Mouse (Mus musculus): ENCODE measurements around the gene Agap1. TPM values are rescaled to one million over a fixed set of nuclear protein-coding genes. Genes with fewer than 3 reads are reported as not detected.

Gene Agap1
- polyA plus RNA-seq, 1 experiment from 2014 or later = 8.8 TPM

GRCm38 (mm10) chr1:89509196-89509595, 54.6 kb downstream of the Agap1 start:
- Histone ChIP-seq H3K27ac (no peak overlapping the region), H3K4me3 (ENCODE audit: inconsistent target) (no peak overlapping the region), H3K79me2 (ENCODE audit: inconsistent target) (no peaks in the 10 kb centered on the region), H3K36me3 (ENCODE audit: inconsistent target) (no peaks in the 10 kb centered on the region)
- WGBS (ENCODE audit: missing documents) = 71% methylated on average over 2 of the region's 2 CpGs

- H3K27ac ChIP-seq = no peak overlapping the region
- WGBS (ENCODE audit: missing documents) = 95% methylated on average over 8 of the region's 8 CpGs
- no peaks in the 10 kb centered on the region for H3K79me2 ChIP-seq (ENCODE audit: inconsistent target)
- H3K36me3 ChIP-seq (ENCODE audit: inconsistent target) = no peaks in the 10 kb centered on the region
- H3K4me3 ChIP-seq (ENCODE audit: inconsistent target) = no peak overlapping the region
Measured at GRCm38 (mm10) chr1:89509763-89510340, 55.2 kb downstream of the Agap1 start.

GRCm38 (mm10) chr1:89510731-89511130, 56.1 kb downstream of the Agap1 start:
- Histone ChIP-seq H3K27ac (no peak overlapping the region), H3K36me3 (ENCODE audit: inconsistent target) (no peaks in the 10 kb centered on the region), H3K4me3 (ENCODE audit: inconsistent target) (no peak overlapping the region), H3K79me2 (ENCODE audit: inconsistent target) (no peaks in the 10 kb centered on the region)
- 88% methylated on average over 8 of the region's 8 CpGs for whole genome bisulfite sequencing (ENCODE audit: missing documents)

- Histone ChIP-seq H3K36me3 (ENCODE audit: inconsistent target) (no peaks in the 10 kb centered on the region), H3K79me2 (ENCODE audit: inconsistent target) (no peaks in the 10 kb centered on the region), H3K4me3 (ENCODE audit: inconsistent target) (no peak overlapping the region), H3K27ac (no peak overlapping the region)
- 94% methylated on average over 8 of the region's 8 CpGs for WGBS (ENCODE audit: missing documents)
Measured at GRCm38 (mm10) chr1:89513616-89514283, 59.1 kb downstream of the Agap1 start.

GRCm38 (mm10) chr1:89515808-89516560, 61.4 kb downstream of the Agap1 start:
- WGBS (ENCODE audit: missing documents) = 93% methylated on average over 11 of the region's 11 CpGs
- no peak overlapping the region for H3K27ac ChIP-seq
- H3K4me3 ChIP-seq (ENCODE audit: inconsistent target) = no peak overlapping the region
- no peaks in the 10 kb centered on the region for H3K79me2 ChIP-seq (ENCODE audit: inconsistent target)
- no peaks in the 10 kb centered on the region for H3K36me3 ChIP-seq (ENCODE audit: inconsistent target)

- no peaks in the 10 kb centered on the region for H3K36me3 ChIP-seq (ENCODE audit: inconsistent target)
- WGBS (ENCODE audit: missing documents) = 84% methylated on average over 5 of the region's 5 CpGs
Measured at GRCm38 (mm10) chr1:89517817-89518216, 63.2 kb downstream of the Agap1 start.

GRCm38 (mm10) chr1:89519914-89520643, 65.5 kb downstream of the Agap1 start:
- Histone ChIP-seq H3K36me3 (ENCODE audit: inconsistent target) (no peaks in the 10 kb centered on the region), H3K27ac (no peak overlapping the region), H3K79me2 (ENCODE audit: inconsistent target) (no peaks in the 10 kb centered on the region), H3K4me3 (ENCODE audit: inconsistent target) (no peak overlapping the region)
- WGBS (ENCODE audit: missing documents) = 93% methylated on average over 17 of the region's 17 CpGs

More at GRCm38 (mm10) chr1:89517817-89518216, 63.2 kb downstream of the Agap1 start:
- no peak overlapping the region for H3K4me3 ChIP-seq (ENCODE audit: inconsistent target)
- no peak overlapping the region for H3K27ac ChIP-seq
- H3K79me2 ChIP-seq (ENCODE audit: inconsistent target) = no peaks in the 10 kb centered on the region

- Histone ChIP-seq H3K27ac (no peak overlapping the region), H3K79me2 (ENCODE audit: inconsistent target) (no peaks in the 10 kb centered on the region), H3K4me3 (ENCODE audit: inconsistent target) (no peak overlapping the region), H3K36me3 (ENCODE audit: inconsistent target) (no peaks in the 10 kb centered on the region)
- WGBS (ENCODE audit: missing documents) = 92% methylated on average over 11 of the region's 11 CpGs
Measured at GRCm38 (mm10) chr1:89521406-89521805, 66.8 kb downstream of the Agap1 start.

- no peak overlapping the region for H3K4me3 ChIP-seq (ENCODE audit: inconsistent target)
- H3K27ac ChIP-seq = no peak overlapping the region
- no peaks in the 10 kb centered on the region for H3K79me2 ChIP-seq (ENCODE audit: inconsistent target)
- H3K36me3 ChIP-seq (ENCODE audit: inconsistent target) = no peaks in the 10 kb centered on the region
- WGBS (ENCODE audit: missing documents) = 82% methylated on average over 17 of the region's 17 CpGs
Measured at GRCm38 (mm10) chr1:89521935-89522535, 67.4 kb downstream of the Agap1 start.

- 6% methylated on average over 4 of the region's 4 CpGs for WGBS (ENCODE audit: missing documents)
- no peaks in the 10 kb centered on the region for H3K36me3 ChIP-seq (ENCODE audit: inconsistent target)
- H3K4me3 ChIP-seq (ENCODE audit: inconsistent target) = no peak overlapping the region
- no peaks in the 10 kb centered on the region for H3K79me2 ChIP-seq (ENCODE audit: inconsistent target)
- H3K27ac ChIP-seq = no peak overlapping the region
Measured at GRCm38 (mm10) chr1:89524369-89524768, 69.8 kb downstream of the Agap1 start.

GRCm38 (mm10) chr1:89524998-89525397, 70.4 kb downstream of the Agap1 start:
- Histone ChIP-seq H3K36me3 (ENCODE audit: inconsistent target) (no peaks in the 10 kb centered on the region), H3K79me2 (ENCODE audit: inconsistent target) (no peaks in the 10 kb centered on the region), H3K27ac (no peak overlapping the region), H3K4me3 (ENCODE audit: inconsistent target) (no peak overlapping the region)
- WGBS (ENCODE audit: missing documents) = 74% methylated on average over 4 of the region's 4 CpGs

- Histone ChIP-seq H3K4me3 (ENCODE audit: inconsistent target) (no peak overlapping the region), H3K79me2 (ENCODE audit: inconsistent target) (no peaks in the 10 kb centered on the region), H3K27ac (no peak overlapping the region), H3K36me3 (ENCODE audit: inconsistent target) (no peaks in the 10 kb centered on the region)
- WGBS (ENCODE audit: missing documents) = 45% methylated on average over 13 of the region's 13 CpGs
Measured at GRCm38 (mm10) chr1:89525825-89526224, 71.2 kb downstream of the Agap1 start.

GRCm38 (mm10) chr1:89528671-89529276, 74.2 kb downstream of the Agap1 start:
- Histone ChIP-seq H3K36me3 (ENCODE audit: inconsistent target) (no peaks in the 10 kb centered on the region), H3K4me3 (ENCODE audit: inconsistent target) (no peak overlapping the region)
- WGBS (ENCODE audit: missing documents) = 92% methylated on average over 17 of the region's 17 CpGs

GRCm38 (mm10) chr1:89533702-89534101, 79.1 kb downstream of the Agap1 start:
- no peaks in the 10 kb centered on the region for H3K79me2 ChIP-seq (ENCODE audit: inconsistent target)
- no peaks in the 10 kb centered on the region for H3K36me3 ChIP-seq (ENCODE audit: inconsistent target)
- no peak overlapping the region for H3K27ac ChIP-seq
- H3K4me3 ChIP-seq (ENCODE audit: inconsistent target) = no peak overlapping the region
- WGBS (ENCODE audit: missing documents) = 89% methylated on average over 9 of the region's 9 CpGs

More at GRCm38 (mm10) chr1:89528671-89529276, 74.2 kb downstream of the Agap1 start:
- Histone ChIP-seq H3K27ac (no peak overlapping the region), H3K79me2 (ENCODE audit: inconsistent target) (no peaks in the 10 kb centered on the region)

All from macrophage (primary cell).